Mouse (Mus musculus): ENCODE measurements around the gene Myo16.

DNA sequence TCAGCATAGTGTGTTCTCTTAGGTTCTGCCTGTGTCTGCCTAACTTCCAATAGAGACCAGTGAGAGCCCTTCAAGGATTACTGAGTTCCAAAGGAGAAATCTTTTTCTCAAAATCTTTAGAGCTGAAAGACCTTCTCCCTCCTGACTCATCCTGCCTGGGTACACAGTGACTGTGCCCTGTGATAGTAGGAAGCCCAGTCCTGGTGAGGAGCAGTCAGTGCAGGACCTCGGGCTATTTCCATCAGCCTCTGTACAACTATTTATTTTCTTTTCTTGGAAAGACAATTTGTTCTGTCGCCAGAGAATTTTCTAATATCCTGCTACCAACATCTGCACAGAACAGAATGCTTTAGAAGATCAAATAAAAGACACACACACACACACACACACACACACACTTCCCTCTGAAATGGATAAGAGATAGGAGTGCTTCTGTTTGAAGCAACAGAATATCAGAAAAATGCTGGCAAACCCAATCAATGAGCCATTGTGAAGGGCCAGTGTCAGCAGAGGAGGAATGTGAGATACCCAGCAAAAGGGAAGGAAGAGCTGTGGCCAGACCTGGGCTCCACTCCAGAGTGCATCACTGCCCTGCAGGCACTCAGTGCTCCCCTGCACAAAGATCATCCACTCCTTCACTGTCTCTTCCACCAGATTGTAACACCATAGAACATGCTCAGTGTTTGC, 518.3 kb downstream of the Myo16 start:
- no peak for TF ChIP-seq CTCF (IDR thresholded peaks at IDR 0.05; ENCODE audit: low read depth)
- TF ChIP-seq EP300 (IDR thresholded peaks at IDR 0.05; ENCODE audit: low read depth), result no peak
